Mouse (Mus musculus) erythroblast, embryonic 14.5 days (primary cell): ENCODE measurements around the gene Atp9a.

ENCODE experiments used
- GATA1 ChIP-seq: IDR thresholded peaks from 2 replicates; pipeline ENCODE4 v1.6.1; 2012; ENCODE audit warnings: low read length, inconsistent platforms, mixed read lengths
- TAL1 ChIP-seq: IDR thresholded peaks from 3 replicates; pipeline ENCODE4 v1.6.1; 2012; ENCODE audit warnings: low read length, inconsistent platforms, mixed read lengths

GRCm38 (mm10) chr2:168648171-168648570 lies 94.0 kb downstream of the Atp9a start:
- TF ChIP-seq GATA1 (no peak), TAL1 (no peak)
